Mouse (Mus musculus) forebrain, embryonic 14.5 days (tissue): ENCODE results near the gene Bcar3. TPM values are rescaled to one million over a fixed set of nuclear protein-coding genes. Genes with fewer than 3 reads are reported as not detected.

Experiments used
- ATAC-seq: fragments of 200-750 bp; cut with Nextera tagmentation; 2 replicates; pipeline ENCODE4 v1.8.0; 2017; ENCODE audit warnings: mild to moderate bottlenecking, moderate library complexity
- DNase-seq: peaks from one replicate; pipeline ENCODE4 v3.0.0-alpha.2; 2015; ENCODE audit warnings: low spot score
- H3K27ac ChIP-seq: fragments of 300-500 bp; sonication (generic); 2 replicates; pipeline ENCODE4 v1.5.1; 2014; ENCODE audit warnings: low read depth, mild to moderate bottlenecking, control low read depth, low read length, moderate library complexity
- H3K27me3 ChIP-seq: fragments of 300-500 bp; sonication (generic); replicated peaks from 2 replicates; pipeline ENCODE4 v1.6.1; 2014; ENCODE audit warnings: low read length, control low read depth, mixed read lengths; ENCODE audit not compliant: control insufficient read depth, insufficient read depth
- H3K36me3 ChIP-seq: fragments of 300-500 bp; sonication (generic); 2 replicates; pipeline ENCODE4 v1.6.1; 2014; ENCODE audit warnings: low read length, control low read depth; ENCODE audit not compliant: control insufficient read depth, insufficient read depth
- H3K4me1 ChIP-seq: fragments of 300-500 bp; sonication (generic); 2 replicates; pipeline ENCODE4 v1.6.1; 2014; ENCODE audit warnings: antibody characterized with exemption, low read length, control low read depth; ENCODE audit not compliant: control insufficient read depth, insufficient read depth
- H3K4me2 ChIP-seq: fragments of 300-500 bp; sonication (generic); 2 replicates; pipeline ENCODE4 v1.6.1; 2014; ENCODE audit warnings: mild to moderate bottlenecking, control low read depth, low read length
- H3K4me3 ChIP-seq: fragments of 300-500 bp; sonication (generic); 2 replicates; pipeline ENCODE4 v1.5.1; 2014; ENCODE audit warnings: low read depth, low read length, control low read depth
- H3K9ac ChIP-seq: fragments of 300-500 bp; sonication (generic); 2 replicates; pipeline ENCODE4 v1.6.1; 2014; ENCODE audit warnings: mild to moderate bottlenecking, low read length, control low read depth, moderate library complexity
- H3K9me3 ChIP-seq: fragments of 300-500 bp; sonication (generic); replicated peaks from 2 replicates; pipeline ENCODE4 v1.6.1; 2016; ENCODE audit warnings: low read length, control low read depth, mixed read lengths; ENCODE audit not compliant: control insufficient read depth
- WGBS: fragments of 180-500 bp; shearing (Covaris S2); extraction: QIAGEN DNeasy Blood & Tissue Kit; methylation state at CpG from one replicate; pipeline ENCODE4 v1.1.7; 2014; 5-methylcytosine and 5-hydroxymethylcytosine counted together
- polyA plus RNA-seq: library from polyadenylated mRNA; unstranded; fragments of >200 nt; fragmentation: Nextera tagmentation; extraction: Ambion mirVana; gene quantifications from 2 replicates; pipeline ENCODE4 v1.2.1, GENCODE M21; 2014

Bcar3 gene
- polyA plus RNA-seq, 1 experiment from 2014 or later, result 4.2 TPM

GRCm38 (mm10) chr3:122478735-122479134 lies 184.8 kb downstream of the Bcar3 start:
- no peak for DNase-seq
- 88% methylated on average over 3 of the region's 3 CpGs for WGBS
- no peak overlapping the region for H3K27ac ChIP-seq
- H3K4me2 ChIP-seq, result no peak overlapping the region
- no peak for ATAC-seq
- no peak overlapping the region for H3K4me3 ChIP-seq
- H3K27me3 ChIP-seq, result no peaks in the 10 kb centered on the region
- H3K4me1 ChIP-seq, result peaks cover 65% of the 10 kb centered on the region
- no peaks in the 10 kb centered on the region for H3K9me3 ChIP-seq
- no peak overlapping the region for H3K9ac ChIP-seq
- no peaks in the 10 kb centered on the region for H3K36me3 ChIP-seq

GRCm38 (mm10) chr3:122480065-122480675 lies 186.2 kb downstream of the Bcar3 start:
- Histone ChIP-seq H3K9ac (no peak overlapping the region), H3K4me1 (peaks cover 60% of the 10 kb centered on the region), H3K9me3 (no peaks in the 10 kb centered on the region), H3K27me3 (no peaks in the 10 kb centered on the region), H3K27ac (no peak overlapping the region), H3K4me3 (no peak overlapping the region), H3K36me3 (no peaks in the 10 kb centered on the region), H3K4me2 (no peak overlapping the region)
- 31% methylated on average over 8 of the region's 8 CpGs for WGBS
- peak; percentile 86 for DNase-seq
- peak; percentile 69 for ATAC-seq

DNA sequence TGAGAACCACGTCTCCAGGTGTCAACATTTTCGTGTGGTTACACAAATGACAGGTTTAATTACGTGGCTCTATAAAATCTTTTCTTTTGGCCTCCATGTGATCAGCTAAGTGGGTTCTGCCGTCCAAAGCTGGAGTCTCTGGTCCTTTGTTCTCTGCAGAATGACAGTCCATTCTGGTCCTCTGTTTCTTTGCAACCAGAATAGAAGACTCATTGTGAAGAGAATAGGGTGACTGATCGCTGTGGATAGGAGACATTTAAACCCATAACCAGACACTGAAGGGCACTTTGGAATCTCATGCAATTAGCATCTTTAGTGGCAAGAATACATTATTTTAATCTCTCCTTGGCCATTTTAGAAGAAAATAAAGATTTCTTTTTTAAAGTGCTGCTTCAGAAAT lies 187.1 kb downstream of the Bcar3 start:
- 8% methylated on average over 5 of the region's 5 CpGs for WGBS
- Histone ChIP-seq H3K36me3 (no peaks in the 10 kb centered on the region), H3K27ac (no peak overlapping the region), H3K27me3 (no peaks in the 10 kb centered on the region), H3K9me3 (no peaks in the 10 kb centered on the region), H3K4me1 (peaks cover 52% of the 10 kb centered on the region), H3K9ac (no peak overlapping the region), H3K4me2 (no peak overlapping the region), H3K4me3 (no peak overlapping the region)
- DNase-seq (no peak), ATAC-seq (no peak)

DNA sequence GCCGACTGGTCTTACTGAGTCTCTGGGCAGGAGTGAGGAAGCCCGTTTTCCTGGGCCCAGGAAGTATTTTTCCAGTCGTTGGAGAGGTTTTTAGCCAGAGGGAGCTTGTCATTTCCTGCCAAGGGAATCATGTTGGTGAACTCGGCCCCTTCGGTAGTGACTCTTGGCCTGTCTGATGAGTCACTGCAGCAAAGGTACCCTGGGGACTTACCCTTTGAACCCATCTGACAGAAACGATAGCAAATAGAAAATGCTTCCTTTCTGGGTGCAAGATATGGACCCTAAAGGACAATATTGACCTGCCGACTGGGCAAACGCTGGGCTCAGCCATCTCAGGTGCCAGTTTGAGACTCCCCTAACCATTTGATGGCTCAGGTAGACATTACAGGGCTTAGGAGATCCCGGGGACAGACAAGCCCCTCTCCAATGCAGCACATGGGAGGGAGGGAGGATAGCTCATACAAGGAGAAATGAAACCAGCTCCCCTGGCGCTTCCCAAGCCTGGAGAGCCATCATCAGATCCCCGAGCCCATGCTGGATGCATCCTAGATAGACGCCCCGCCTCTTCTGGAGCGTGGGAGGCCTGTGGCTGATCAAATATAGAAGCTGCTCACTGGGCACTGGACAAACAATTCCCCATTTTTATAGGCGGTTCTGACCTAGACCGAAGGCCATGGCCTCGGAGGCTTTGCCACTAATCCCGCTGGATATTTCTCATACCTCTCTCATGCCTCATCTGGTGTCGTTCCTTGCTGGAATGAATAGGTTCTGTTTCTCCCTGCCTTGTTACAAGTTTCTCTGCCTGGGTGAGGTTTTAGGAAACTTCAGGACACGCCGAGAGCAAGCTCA lies 188.2 kb downstream of the Bcar3 start:
- no peaks in the 10 kb centered on the region for H3K36me3 ChIP-seq
- no peak overlapping the region for H3K9ac ChIP-seq
- H3K4me1 ChIP-seq, result peaks cover 43% of the 10 kb centered on the region
- ATAC-seq, result no peak
- no peak overlapping the region for H3K27ac ChIP-seq
- WGBS, result 82% methylated on average over 21 of the region's 21 CpGs
- H3K9me3 ChIP-seq, result no peaks in the 10 kb centered on the region
- DNase-seq, result no peak
- H3K4me3 ChIP-seq, result no peak overlapping the region
- no peak overlapping the region for H3K4me2 ChIP-seq
- no peaks in the 10 kb centered on the region for H3K27me3 ChIP-seq

DNA sequence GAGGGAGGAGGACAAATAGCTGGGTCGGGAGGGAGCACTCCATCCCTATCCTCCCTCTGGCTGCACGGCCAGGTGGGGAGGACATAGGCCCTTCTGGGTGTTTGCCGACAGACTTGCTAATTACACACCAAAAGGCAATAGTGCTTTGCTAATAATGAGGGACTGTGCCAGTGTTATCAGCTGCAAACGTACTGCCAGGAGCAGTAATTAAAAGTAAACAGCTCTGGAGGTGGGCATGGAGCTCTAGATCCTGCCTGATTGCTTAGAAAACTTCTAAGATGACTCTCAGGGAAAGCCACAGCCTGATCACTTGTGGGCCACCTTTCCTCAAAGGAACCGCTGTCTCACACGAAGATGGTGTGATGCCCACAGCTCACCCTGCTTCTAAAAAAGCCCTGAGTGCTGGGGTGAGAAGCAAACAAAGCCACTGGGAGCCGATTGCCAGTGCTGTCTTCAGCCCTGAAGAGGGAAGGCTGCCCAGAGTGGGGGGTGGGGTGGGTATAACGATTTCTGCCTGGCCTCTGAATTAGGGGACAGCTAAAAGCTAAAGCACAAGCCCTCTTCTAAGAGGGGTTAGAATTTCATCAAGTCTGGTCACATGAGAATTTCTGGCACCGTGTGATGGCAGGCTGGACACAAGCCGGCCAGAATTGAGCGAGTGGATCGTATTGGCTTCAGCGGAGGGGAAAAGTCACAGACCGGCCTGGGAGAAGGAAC lies 189.3 kb downstream of the Bcar3 start:
- WGBS, result 13% methylated on average over 14 of the region's 14 CpGs
- H3K4me3 ChIP-seq, result no peak overlapping the region
- peak; percentile 54 for DNase-seq
- H3K9ac ChIP-seq, result peak overlapping the region; percentile 33
- H3K9me3 ChIP-seq, result no peaks in the 10 kb centered on the region
- H3K4me1 ChIP-seq, result peaks cover 39% of the 10 kb centered on the region
- no peak overlapping the region for H3K27ac ChIP-seq
- H3K27me3 ChIP-seq, result no peaks in the 10 kb centered on the region
- H3K4me2 ChIP-seq, result 0 out of 2 replicates have a peak overlapping the region, but pooled peaks have one; percentile 6
- ATAC-seq, result peak; percentile 30; the same call in 1 of the 2 replicates
- no peaks in the 10 kb centered on the region for H3K36me3 ChIP-seq

DNA sequence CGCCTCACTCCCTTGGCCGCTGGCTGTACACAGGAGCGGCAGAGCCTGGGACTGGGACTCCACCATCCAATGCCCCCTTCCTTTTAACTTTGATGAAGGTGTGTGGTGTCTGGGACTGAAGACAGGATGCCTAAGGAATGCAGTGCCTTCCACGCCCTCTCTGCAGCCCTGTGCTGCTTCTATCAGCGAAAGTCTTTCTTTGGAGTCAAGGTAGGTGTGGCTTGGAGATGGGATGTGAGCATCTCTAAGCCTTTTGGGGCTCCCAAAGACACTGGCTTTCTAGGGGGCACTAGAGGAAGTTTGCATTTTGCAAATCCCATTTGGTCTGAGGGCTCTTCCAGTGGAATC lies 189.8 kb downstream of the Bcar3 start:
- 31% methylated on average over 5 of the region's 5 CpGs for WGBS

GRCm38 (mm10) chr3:122484301-122484700 lies 190.4 kb downstream of the Bcar3 start:
- 51% methylated on average over 3 of the region's 3 CpGs for WGBS
- Histone ChIP-seq H3K4me2 (no peak overlapping the region), H3K9ac (no peak overlapping the region), H3K27me3 (no peaks in the 10 kb centered on the region), H3K4me3 (no peak overlapping the region), H3K4me1 (peaks cover 38% of the 10 kb centered on the region), H3K9me3 (no peaks in the 10 kb centered on the region), H3K36me3 (no peaks in the 10 kb centered on the region), H3K27ac (no peak overlapping the region)
- DNase-seq (no peak), ATAC-seq (no peak)

More for the DNA sequence above, 189.8 kb downstream of the Bcar3 start:
- H3K4me1 ChIP-seq, result peaks cover 38% of the 10 kb centered on the region
- H3K4me2 ChIP-seq, result 0 out of 2 replicates have a peak overlapping the region, but pooled peaks have one; percentile 6
- H3K9ac ChIP-seq, result peak overlapping the region; percentile 33; the same call in 1 of the 2 replicates
- no peak overlapping the region for H3K27ac ChIP-seq
- ATAC-seq (no peak), DNase-seq (no peak)
- no peak overlapping the region for H3K4me3 ChIP-seq
- no peaks in the 10 kb centered on the region for H3K36me3 ChIP-seq
- H3K27me3 ChIP-seq, result no peaks in the 10 kb centered on the region
- H3K9me3 ChIP-seq, result no peaks in the 10 kb centered on the region

- H3K27me3 ChIP-seq, result no peaks in the 10 kb centered on the region
- no peaks in the 10 kb centered on the region for H3K36me3 ChIP-seq
- H3K4me1 ChIP-seq, result peaks cover 29% of the 10 kb centered on the region
- no peak overlapping the region for H3K9ac ChIP-seq
- H3K9me3 ChIP-seq, result no peaks in the 10 kb centered on the region
- H3K4me3 ChIP-seq, result no peak overlapping the region
- ATAC-seq (no peak), DNase-seq (no peak)
- 92% methylated on average over 4 of the region's 4 CpGs for WGBS
- H3K4me2 ChIP-seq, result no peak overlapping the region
- no peak overlapping the region for H3K27ac ChIP-seq
These were observed 191.8 kb downstream of the Bcar3 start for GRCm38 (mm10) chr3:122485699-122486098.
